Mouse (Mus musculus) kidney, adult 2 months (tissue): Measurements from ENCODE around the gene Klhl8. TPM values are rescaled to one million over a fixed set of nuclear protein-coding genes. Genes with fewer than 3 reads are reported as not detected.

ENCODE experiments used
- DNase-seq: peaks from one replicate; pipeline ENCODE4 v3.0.0; 2021
- H3K27ac ChIP-seq: fragments of 200-500 bp; 2 replicates; pipeline ENCODE4 v1.5.1; 2012; ENCODE audit warnings: low read depth, low read length, control low read depth, inconsistent platforms; ENCODE audit not compliant: insufficient read depth
- H3K27me3 ChIP-seq: fragments of 200-500 bp; replicated peaks from 2 replicates; pipeline ENCODE4 v1.6.1; 2012; ENCODE audit warnings: mild to moderate bottlenecking, moderate library complexity, low read length, inconsistent platforms; ENCODE audit not compliant: control insufficient read depth, insufficient read depth
- H3K36me3 ChIP-seq: fragments of 200-500 bp; 2 replicates; pipeline ENCODE4 v1.6.1; 2012; ENCODE audit warnings: mild to moderate bottlenecking, moderate library complexity, low read length, inconsistent platforms; ENCODE audit not compliant: control insufficient read depth, insufficient read depth
- H3K4me1 ChIP-seq: fragments of 200-500 bp; 2 replicates; pipeline ENCODE4 v1.6.1; 2011; ENCODE audit warnings: low read length; ENCODE audit not compliant: control insufficient read depth, insufficient read depth
- H3K4me3 ChIP-seq: fragments of 200-500 bp; 2 replicates; pipeline ENCODE4 v1.5.1; 2011; ENCODE audit warnings: mild to moderate bottlenecking, low read depth, low read length, control low read depth; ENCODE audit not compliant: insufficient read depth
- CTCF ChIP-seq: fragments of 200-500 bp; conservative IDR thresholded peaks from 2 replicates; pipeline ENCODE4 v1.5.1; 2011; ENCODE audit warnings: low read depth, mild to moderate bottlenecking, control low read depth, low read length, moderate library complexity, mixed read lengths; ENCODE audit not compliant: insufficient read depth, insufficient read length
- POLR2A ChIP-seq: fragments of 200-500 bp; IDR thresholded peaks from one replicate; pipeline ENCODE4 v1.6.1; 2011; ENCODE audit warnings: low read depth, low read length, control low read depth
- WGBS: fragments of 180-500 bp; shearing (Covaris S2); methylation state at CpG from one replicate; pipeline ENCODE4 v1.1.7; 2018; 5-methylcytosine and 5-hydroxymethylcytosine counted together
- polyA plus RNA-seq: library from polyadenylated mRNA; depleted of rRNA; stranded (reverse); fragments of >200 nt; gene quantifications from 2 replicates; pipeline ENCODE4 v1.2.3, GENCODE M21; 2012

Gene Klhl8
- polyA plus RNA-seq, 1 experiment = 5.6 TPM

DNA sequence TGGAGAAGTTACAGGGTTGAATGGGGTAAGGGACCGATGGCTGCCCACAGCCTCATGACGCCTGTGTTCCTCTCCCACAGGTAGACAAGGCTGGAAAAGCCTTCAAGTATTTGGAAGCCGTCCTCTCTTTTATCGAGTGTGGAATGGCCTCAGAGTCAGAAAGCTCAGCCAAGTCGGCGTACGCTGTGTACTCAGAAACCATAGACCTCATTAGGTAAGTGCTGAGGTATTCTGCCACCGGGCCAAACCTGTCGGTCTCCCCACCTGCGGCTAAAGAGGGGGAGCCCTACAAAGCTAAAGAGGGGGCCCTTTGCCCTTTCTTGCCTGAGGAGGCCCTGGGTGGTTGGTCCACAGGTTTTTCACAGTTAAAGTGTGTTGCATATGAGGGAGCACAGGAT is 64.9 kb downstream of the Klhl8 start:
- WGBS = 39% methylated on average over 10 of the region's 10 CpGs
- no peak overlapping the region for H3K4me3 ChIP-seq
- peak; percentile 42 for DNase-seq
- TF ChIP-seq POLR2A = no peak
- no peak for TF ChIP-seq CTCF
- H3K36me3 ChIP-seq = peaks cover 4% of the 10 kb centered on the region
- H3K4me1 ChIP-seq = peaks cover 23% of the 10 kb centered on the region
- H3K27me3 ChIP-seq = no peaks in the 10 kb centered on the region
- H3K27ac ChIP-seq = peak overlapping the region; percentile 18; the same call in 1 of the 2 replicates

GRCm38 (mm10) chr5:103845418-103846153 is 65.5 kb downstream of the Klhl8 start:
- 59% methylated on average over 19 of the region's 19 CpGs for WGBS

GRCm38 (mm10) chr5:103843938-103844337 is 67.1 kb downstream of the Klhl8 start:
- peak; percentile 55 for DNase-seq
- Histone ChIP-seq H3K4me1 (peaks cover 15% of the 10 kb centered on the region; the same call in 1 of the 2 replicates), H3K27ac (no peak overlapping the region), H3K4me3 (no peak overlapping the region), H3K27me3 (no peaks in the 10 kb centered on the region), H3K36me3 (peaks cover 2% of the 10 kb centered on the region)
- 46% methylated on average over 1 of the region's 1 CpGs for WGBS
- TF ChIP-seq POLR2A (no peak), CTCF (peak; percentile 57)

More at GRCm38 (mm10) chr5:103845418-103846153, 65.5 kb downstream of the Klhl8 start:
- peaks cover 23% of the 10 kb centered on the region for H3K4me1 ChIP-seq
- no peak overlapping the region for H3K4me3 ChIP-seq
- H3K27me3 ChIP-seq = no peaks in the 10 kb centered on the region
- H3K27ac ChIP-seq = peak overlapping the region; percentile 18; the same call in 1 of the 2 replicates
- no peak for TF ChIP-seq POLR2A
- no peak for TF ChIP-seq CTCF
- H3K36me3 ChIP-seq = peaks cover 2% of the 10 kb centered on the region
- no peak for DNase-seq

- WGBS = 68% methylated on average over 3 of the region's 3 CpGs
- TF ChIP-seq CTCF (no peak), POLR2A (no peak)
- H3K4me3 ChIP-seq = no peak overlapping the region
- H3K36me3 ChIP-seq = no peaks in the 10 kb centered on the region
- no peaks in the 10 kb centered on the region for H3K27me3 ChIP-seq
- peaks cover 26% of the 10 kb centered on the region for H3K4me1 ChIP-seq
- DNase-seq = no peak
- no peak overlapping the region for H3K27ac ChIP-seq
These were observed 71.8 kb downstream of the Klhl8 start for GRCm38 (mm10) chr5:103839265-103839626.

DNA sequence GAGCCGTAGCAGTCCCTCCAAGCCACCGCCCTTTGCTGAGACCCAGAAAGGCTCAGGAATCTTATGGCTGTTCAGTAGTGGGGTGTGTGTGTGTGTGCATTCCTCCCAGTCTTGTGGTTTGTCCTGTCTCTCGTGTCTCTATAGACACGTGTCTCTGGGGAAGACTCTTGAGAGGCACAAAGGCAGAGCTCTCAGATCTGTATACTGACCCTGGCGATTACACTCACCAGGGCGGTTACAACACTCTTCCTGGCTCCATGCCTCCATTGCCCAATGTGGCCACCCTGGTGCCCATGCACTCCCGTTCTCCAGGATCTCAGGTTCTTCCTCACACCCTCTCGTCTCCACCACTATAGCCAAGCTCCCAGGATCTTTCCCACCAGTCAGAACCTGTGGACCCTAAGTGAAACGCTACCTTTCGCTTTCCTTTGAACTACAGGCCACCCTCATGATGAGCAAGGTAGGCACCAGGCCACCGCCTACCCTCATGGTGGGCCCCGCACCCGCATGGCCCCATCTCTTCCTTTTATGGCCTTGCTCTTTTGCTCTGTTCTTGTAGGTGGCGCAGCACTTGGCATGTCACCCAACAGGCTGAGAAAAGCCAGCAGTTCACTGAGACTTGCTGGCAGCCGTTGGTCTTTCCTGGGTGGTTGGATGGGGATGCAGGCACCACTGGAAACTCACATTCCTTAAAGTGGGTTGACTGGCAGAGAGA is 72.4 kb downstream of the Klhl8 start:
- Histone ChIP-seq H3K27me3 (no peaks in the 10 kb centered on the region), H3K36me3 (peaks cover under 1% of the 10 kb centered on the region), H3K4me1 (peaks cover 26% of the 10 kb centered on the region), H3K4me3 (no peak overlapping the region), H3K27ac (peak overlapping the region; percentile 24; the same call in 1 of the 2 replicates)
- TF ChIP-seq POLR2A (no peak), CTCF (no peak)
- 75% methylated on average over 15 of the region's 15 CpGs for WGBS
- DNase-seq = peak; percentile 44

DNA sequence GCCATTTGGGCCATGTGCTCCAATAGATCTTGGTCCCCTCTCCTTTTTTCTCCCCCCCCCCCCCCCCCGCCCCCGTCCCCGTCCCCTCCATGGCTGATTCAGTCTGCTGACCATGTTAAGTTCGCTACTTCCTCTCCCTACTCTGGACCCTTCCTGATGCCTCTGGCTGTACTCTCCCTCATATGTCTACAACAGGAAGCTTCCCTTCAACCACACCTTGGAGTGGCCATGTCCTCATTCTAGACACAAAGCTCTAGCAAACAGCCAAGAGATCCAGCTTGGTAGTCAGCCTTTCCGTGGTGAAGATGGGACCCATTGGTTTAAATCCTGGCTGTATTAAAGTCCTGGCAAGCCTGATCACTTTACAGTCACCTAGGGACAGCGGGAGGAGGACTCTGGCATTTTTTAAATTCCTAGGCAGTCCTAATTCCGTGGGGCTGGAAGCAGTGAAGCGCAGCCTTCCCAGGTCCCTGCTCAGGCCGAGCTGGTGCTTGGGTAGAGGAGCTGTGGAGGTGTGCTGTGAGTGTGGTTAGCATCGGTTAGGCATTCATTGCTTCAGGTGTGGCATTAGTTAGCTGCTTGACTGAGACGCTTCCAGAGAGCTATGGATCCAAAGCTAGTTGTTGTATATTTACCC is 74.8 kb downstream of the Klhl8 start:
- no peak for TF ChIP-seq POLR2A
- TF ChIP-seq CTCF = no peak
- Histone ChIP-seq H3K27ac (peak overlapping the region; percentile 80), H3K36me3 (peaks cover 4% of the 10 kb centered on the region), H3K4me3 (no peak overlapping the region), H3K4me1 (peaks cover 26% of the 10 kb centered on the region), H3K27me3 (no peaks in the 10 kb centered on the region)
- peak; percentile 93 for DNase-seq
- 29% methylated on average over 10 of the region's 11 CpGs for WGBS
